Mouse (Mus musculus) midbrain, embryonic 14.5 days (tissue): Measurements from ENCODE around the gene Eif3b. TPM values are rescaled to one million over a fixed set of nuclear protein-coding genes. Genes with fewer than 3 reads are reported as not detected.

ENCODE experiments used
- ATAC-seq: fragments of 200-750 bp; cut with Nextera tagmentation; 2 replicates; pipeline ENCODE4 v1.8.0; 2017; ENCODE audit warnings: moderate number of reproducible peaks, moderate library complexity; ENCODE audit not compliant: low FRiP score, low TSS enrichment
- DNase-seq: peaks from one replicate; pipeline ENCODE4 v3.0.0-alpha.2; 2015
- H3K27ac ChIP-seq: fragments of 300-500 bp; sonication (generic); replicated peaks from 2 replicates; pipeline ENCODE4 v1.5.1; 2014; ENCODE audit warnings: mild to moderate bottlenecking, low read depth, low read length, moderate library complexity
- H3K27me3 ChIP-seq: fragments of 300-500 bp; sonication (generic); 2 replicates; pipeline ENCODE4 v1.6.1; 2014; ENCODE audit warnings: low read length, control low read depth, mixed read lengths; ENCODE audit not compliant: control insufficient read depth, insufficient read depth
- H3K36me3 ChIP-seq: fragments of 300-500 bp; sonication (generic); 2 replicates; pipeline ENCODE4 v1.6.1; 2014; ENCODE audit warnings: low read length, control low read depth; ENCODE audit not compliant: control insufficient read depth, insufficient read depth
- H3K4me1 ChIP-seq: fragments of 300-500 bp; sonication (generic); 2 replicates; pipeline ENCODE4 v1.6.1; 2014; ENCODE audit warnings: mild to moderate bottlenecking, antibody characterized with exemption, low read length, control low read depth; ENCODE audit not compliant: control insufficient read depth, insufficient read depth
- H3K4me2 ChIP-seq: fragments of 300-500 bp; sonication (generic); 2 replicates; pipeline ENCODE4 v1.6.1; 2014; ENCODE audit warnings: mild to moderate bottlenecking, low read length, moderate library complexity
- H3K4me3 ChIP-seq: fragments of 300-500 bp; sonication (generic); replicated peaks from 2 replicates; pipeline ENCODE4 v1.5.1; 2014; ENCODE audit warnings: low read depth, low read length
- H3K9ac ChIP-seq: fragments of 300-500 bp; sonication (generic); replicated peaks from 2 replicates; pipeline ENCODE4 v1.6.1; 2014; ENCODE audit warnings: mild to moderate bottlenecking, low read length, moderate library complexity
- H3K9me3 ChIP-seq: fragments of 300-500 bp; sonication (generic); 2 replicates; pipeline ENCODE4 v1.6.1; 2016; ENCODE audit warnings: low read length, control low read depth, mixed read lengths; ENCODE audit not compliant: control insufficient read depth
- WGBS: fragments of 180-500 bp; shearing (Covaris S2); extraction: QIAGEN DNeasy Blood & Tissue Kit; methylation state at CpG from one replicate; pipeline ENCODE4 v1.1.7; 2014; 5-methylcytosine and 5-hydroxymethylcytosine counted together
- polyA plus RNA-seq: library from polyadenylated mRNA; unstranded; fragments of >200 nt; fragmentation: Nextera tagmentation; extraction: Ambion mirVana; gene quantifications from 2 replicates; pipeline ENCODE4 v1.2.1, GENCODE M21; 2014

Eif3b gene
- 77.8 and 90.6 TPM in 2 replicates for polyA plus RNA-seq

DNA sequence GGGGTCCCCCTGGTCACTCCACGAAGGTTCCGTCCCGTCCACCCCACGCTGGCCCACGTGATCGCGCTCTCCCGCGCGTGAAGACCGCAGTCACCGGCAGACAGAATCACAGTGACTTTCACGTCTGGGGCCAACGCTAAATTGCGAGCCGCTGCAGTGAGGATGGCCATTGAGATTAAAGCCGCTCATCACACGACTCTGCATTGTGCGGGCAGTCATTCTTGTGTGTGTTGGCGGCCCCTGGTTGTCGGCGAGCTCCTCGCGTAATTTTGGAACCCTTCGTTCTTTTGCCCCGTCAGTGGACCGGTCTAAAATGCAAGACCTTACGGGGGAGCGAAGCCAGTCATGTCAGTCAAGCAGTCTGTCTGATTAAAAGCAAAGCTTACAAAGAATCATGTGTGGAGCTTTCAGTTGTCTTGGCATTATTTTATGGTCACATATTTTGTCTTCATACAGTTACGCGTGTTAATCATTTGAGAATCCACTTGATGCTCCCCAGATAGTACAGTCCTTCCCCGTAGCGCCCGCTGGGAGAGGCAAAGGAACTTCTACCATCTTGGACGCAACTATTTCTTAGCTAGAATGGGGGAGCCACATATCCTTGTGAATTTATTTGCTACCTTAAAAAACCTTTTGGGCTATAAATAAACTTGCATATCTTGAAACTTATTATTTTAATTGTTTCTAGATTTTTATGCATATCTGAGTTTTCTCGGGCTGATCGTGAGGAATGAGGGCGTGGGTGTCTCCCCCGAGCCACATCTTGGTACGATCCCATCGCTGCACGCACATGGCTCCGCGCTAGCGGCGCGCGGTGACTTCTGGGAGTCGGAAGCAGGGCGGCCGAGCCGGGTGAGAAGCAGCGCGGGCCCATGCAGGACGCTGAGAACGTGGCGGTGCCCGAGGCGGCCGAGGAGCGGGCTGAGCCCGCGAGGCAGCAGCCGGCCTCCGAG is at the start of gene Eif3b:
Gene Eif3b (plus strand): TSS at position 840 of the 953 bp plus-strand sequence.
- WGBS = under 1% methylated on average over 65 of the region's 65 CpGs
- H3K27me3 ChIP-seq = no peaks in the 10 kb centered on the region
- peak; percentile 91 for ATAC-seq
- H3K9me3 ChIP-seq = no peaks in the 10 kb centered on the region
- H3K27ac ChIP-seq = peak within 1 kb of the TSS; percentile 88
- H3K4me3 ChIP-seq = peak within 1 kb of the TSS; percentile 100
- H3K36me3 ChIP-seq = peaks cover 7% of the 10 kb centered on the region
- peak; percentile 96 for DNase-seq
- H3K4me1 ChIP-seq = peaks cover 19% of the 10 kb centered on the region
- peak within 1 kb of the TSS; percentile 92 for H3K9ac ChIP-seq
- peak within 1 kb of the TSS; percentile 91 for H3K4me2 ChIP-seq

DNA sequence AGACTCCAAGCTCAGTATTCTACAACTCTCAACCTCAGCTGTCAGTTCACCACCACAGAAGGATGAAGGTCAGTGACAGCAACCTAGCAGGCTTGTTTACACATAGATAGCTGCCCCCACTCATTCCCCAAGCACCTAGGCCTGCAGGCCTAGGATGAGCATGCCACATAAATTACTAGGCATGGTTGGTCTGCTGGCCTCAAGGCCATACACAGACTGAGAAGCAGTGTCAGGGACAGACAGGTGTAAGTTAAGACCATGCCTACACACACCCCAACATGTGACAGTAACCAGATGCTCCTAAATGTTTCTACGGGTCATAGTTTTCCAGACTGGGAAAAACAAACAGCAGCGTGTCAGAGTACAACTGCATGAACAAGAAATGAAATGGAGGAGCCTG is 49.7 kb upstream of the Eif3b start:
- DNase-seq (no peak), ATAC-seq (no peak)
- Histone ChIP-seq H3K4me1 (no peaks in the 10 kb centered on the region), H3K9me3 (no peaks in the 10 kb centered on the region), H3K9ac (no peak overlapping the region), H3K4me3 (no peak overlapping the region), H3K27ac (no peak overlapping the region), H3K4me2 (no peak overlapping the region), H3K27me3 (no peaks in the 10 kb centered on the region), H3K36me3 (no peaks in the 10 kb centered on the region)
- 94% methylated on average over 2 of the region's 2 CpGs for WGBS

DNA sequence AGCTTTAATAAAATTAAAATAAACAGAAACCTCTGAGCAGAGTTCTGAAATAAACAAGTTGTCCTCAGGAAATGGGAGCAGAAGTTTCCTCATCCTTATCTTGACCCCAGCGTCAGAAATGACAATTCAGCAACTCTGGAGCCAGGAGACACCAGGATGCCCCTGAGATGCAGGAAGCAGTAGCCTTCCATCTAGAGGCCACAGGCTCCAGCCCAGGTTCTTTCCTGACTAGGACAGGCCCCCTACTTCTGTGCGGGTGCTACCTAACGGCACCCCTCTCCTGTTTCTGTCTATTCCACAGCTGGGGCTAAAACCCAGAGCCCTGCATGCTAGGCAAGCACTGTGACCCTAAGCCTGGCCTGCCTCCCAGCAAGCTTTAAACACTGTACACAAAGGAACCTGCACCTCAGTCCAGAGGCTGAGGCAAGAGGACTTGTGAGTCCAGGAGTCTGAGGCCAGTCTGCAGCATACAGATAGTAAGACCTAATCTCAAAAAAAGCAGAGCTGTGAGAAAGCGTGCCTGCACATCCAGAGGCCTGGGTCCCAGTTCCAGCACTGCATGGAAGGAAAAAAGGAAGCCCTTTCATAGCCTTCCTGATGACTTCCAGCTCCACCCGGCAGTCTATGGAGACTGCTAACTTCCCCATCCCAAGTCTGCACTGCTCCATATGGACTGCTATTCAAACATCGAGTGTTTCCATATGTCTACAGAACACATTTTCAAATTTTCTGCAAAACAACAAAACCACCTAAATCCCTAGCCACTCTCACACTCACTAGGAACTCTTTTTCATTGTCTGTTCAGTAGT is 48.5 kb upstream of the Eif3b start:
- no peaks in the 10 kb centered on the region for H3K4me1 ChIP-seq
- DNase-seq = no peak
- no peaks in the 10 kb centered on the region for H3K36me3 ChIP-seq
- no peaks in the 10 kb centered on the region for H3K9me3 ChIP-seq
- H3K4me2 ChIP-seq = no peak overlapping the region
- no peak overlapping the region for H3K27ac ChIP-seq
- no peaks in the 10 kb centered on the region for H3K27me3 ChIP-seq
- no peak overlapping the region for H3K9ac ChIP-seq
- 90% methylated on average over 6 of the region's 6 CpGs for WGBS
- H3K4me3 ChIP-seq = no peak overlapping the region
- no peak for ATAC-seq

DNA sequence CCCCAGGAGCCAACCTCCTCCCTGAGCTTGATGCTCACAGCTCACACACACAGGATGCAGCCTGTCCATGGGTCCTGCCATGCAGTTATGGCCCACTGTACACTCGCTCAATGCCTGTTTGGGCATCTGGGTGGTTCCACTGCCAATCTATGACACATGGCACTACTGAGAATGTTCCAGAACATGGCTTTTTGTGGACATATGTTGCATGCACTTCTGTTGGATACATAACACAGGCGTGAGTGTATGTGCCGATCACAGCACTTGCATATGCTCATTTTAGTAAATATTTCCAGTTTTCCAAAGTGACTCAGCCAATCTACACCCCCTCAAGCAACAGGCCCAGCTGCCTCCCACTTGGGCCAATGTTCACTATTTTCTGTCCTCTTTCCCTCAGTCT is 47.5 kb upstream of the Eif3b start:
- Histone ChIP-seq H3K9me3 (no peaks in the 10 kb centered on the region), H3K4me3 (no peak overlapping the region), H3K27ac (no peak overlapping the region), H3K27me3 (no peaks in the 10 kb centered on the region), H3K36me3 (no peaks in the 10 kb centered on the region), H3K4me2 (no peak overlapping the region), H3K9ac (no peak overlapping the region), H3K4me1 (no peaks in the 10 kb centered on the region)
- 98% methylated on average over 3 of the region's 3 CpGs for WGBS
- ATAC-seq (no peak), DNase-seq (no peak)

DNA sequence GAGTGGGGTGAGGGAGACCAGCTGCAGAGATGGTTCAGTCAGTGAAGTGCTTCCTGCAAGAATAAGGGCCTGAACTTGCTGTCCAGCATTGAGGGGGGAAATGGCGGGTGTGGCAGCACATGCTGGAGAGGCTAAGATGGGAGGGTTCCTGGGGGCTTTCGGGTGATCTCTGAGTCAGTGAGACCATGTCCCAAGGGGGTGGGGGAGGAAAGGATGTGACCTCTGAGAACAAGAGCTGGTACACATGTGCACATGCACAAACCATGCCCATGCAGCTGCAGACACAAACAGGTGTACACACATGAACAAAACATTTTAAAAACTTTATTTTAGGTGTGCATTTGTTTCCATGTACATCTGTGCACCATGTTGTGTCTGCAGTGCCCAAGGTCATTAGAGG is 45.4 kb upstream of the Eif3b start:
- DNase-seq = no peak

DNA sequence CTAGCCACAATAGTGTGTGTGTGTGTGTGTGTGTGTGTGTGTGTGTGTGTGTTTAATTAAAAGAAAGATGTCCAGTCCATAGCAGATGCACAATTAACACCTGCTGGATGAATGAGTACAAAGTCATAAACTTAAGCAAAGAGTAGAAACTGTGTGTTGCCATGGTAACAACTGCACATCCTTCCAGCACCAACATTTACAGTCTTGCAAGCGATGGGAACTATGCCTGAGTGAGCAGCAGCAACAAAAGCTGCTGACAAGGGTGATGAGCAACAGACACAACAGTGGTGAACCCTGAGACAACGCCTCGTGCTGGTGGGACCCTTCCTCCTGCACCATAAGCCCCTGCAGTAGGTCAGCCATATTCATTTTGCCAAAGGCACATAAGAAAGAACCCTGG is 44.9 kb upstream of the Eif3b start:
- Histone ChIP-seq H3K4me2 (no peak overlapping the region), H3K9ac (no peak overlapping the region), H3K36me3 (no peaks in the 10 kb centered on the region), H3K9me3 (no peaks in the 10 kb centered on the region), H3K27me3 (no peaks in the 10 kb centered on the region), H3K4me1 (no peaks in the 10 kb centered on the region), H3K27ac (no peak overlapping the region), H3K4me3 (no peak overlapping the region)
- 62% methylated on average over 3 of the region's 3 CpGs for WGBS
- ATAC-seq = no peak
- peak; percentile 27 for DNase-seq

More for the DNA sequence above, 45.4 kb upstream of the Eif3b start:
- H3K4me1 ChIP-seq = no peaks in the 10 kb centered on the region
- H3K4me2 ChIP-seq = no peak overlapping the region
- no peak overlapping the region for H3K4me3 ChIP-seq
- no peaks in the 10 kb centered on the region for H3K36me3 ChIP-seq
- H3K27me3 ChIP-seq = no peaks in the 10 kb centered on the region
- 92% methylated on average over 2 of the region's 2 CpGs for whole genome bisulfite sequencing
- H3K9ac ChIP-seq = no peak overlapping the region
- no peaks in the 10 kb centered on the region for H3K9me3 ChIP-seq
- H3K27ac ChIP-seq = no peak overlapping the region
- no peak for ATAC-seq

DNA sequence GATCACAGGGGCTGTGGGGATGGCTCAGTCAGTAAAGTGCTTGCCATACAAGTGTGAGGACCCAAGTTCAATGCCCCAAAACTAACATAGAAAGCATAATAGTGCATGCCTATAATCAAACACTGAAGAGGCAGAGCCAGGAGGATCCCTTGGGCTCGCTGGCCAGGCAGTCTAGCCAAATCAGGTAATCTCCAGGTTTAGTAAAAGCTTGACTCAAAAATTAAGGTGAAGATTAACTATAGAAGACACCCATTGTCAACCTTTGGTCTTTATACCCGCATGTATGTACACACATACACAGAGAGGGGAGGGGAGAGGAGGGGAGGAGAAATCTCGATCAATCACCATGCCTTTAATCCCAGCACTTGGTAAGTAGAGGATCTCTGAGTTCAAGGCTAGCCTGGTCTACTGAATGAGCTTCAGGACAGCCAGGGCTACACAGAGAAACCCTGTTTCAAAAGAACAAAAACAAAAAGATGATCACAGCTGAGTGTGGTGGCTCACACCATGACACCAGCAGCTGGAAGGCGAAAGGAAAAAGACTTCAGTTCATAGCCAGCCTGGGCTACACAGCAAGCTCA is 43.8 kb upstream of the Eif3b start:
- Histone ChIP-seq H3K9ac (no peak overlapping the region), H3K36me3 (no peaks in the 10 kb centered on the region), H3K27me3 (no peaks in the 10 kb centered on the region), H3K27ac (no peak overlapping the region), H3K9me3 (no peaks in the 10 kb centered on the region), H3K4me3 (no peak overlapping the region), H3K4me1 (no peaks in the 10 kb centered on the region), H3K4me2 (no peak overlapping the region)
- DNase-seq = no peak
- WGBS = 87% methylated on average over 4 of the region's 4 CpGs
- no peak for ATAC-seq

DNA sequence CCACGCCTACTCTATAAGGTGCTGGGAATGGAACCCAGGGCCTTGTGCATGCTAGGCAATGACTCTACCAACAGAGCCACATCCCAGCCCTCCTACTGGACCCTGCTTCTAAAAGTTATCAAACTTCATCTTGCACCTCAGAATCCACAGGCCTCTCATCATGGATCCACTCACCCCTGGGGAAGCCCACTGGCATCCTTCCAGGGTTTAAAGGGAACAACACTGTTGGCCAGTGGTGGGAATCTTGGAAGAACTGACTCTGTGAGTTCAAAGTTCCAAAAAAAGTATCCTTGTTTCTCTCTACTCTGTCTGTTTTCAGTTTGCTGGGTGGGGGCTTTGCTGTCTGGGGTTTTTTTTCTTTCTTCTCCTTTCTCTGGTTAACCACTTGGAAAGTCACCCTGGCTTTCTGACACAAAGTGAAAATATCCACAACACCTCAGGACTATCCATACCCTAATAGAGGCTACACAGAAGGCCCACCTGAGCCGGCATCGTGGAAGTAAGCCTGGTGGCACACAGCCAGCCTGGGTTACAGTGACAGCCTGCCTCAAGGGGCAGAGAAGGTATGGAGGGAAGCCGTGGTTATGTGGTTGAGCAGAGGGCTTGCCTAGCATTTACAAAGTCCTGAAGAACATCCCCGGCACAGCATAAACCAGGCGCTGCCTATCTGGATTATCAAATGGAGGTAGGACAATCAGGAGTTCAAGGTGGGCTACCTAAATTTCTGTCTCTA is 40.8 kb upstream of the Eif3b start:
- Histone ChIP-seq H3K4me2 (no peak overlapping the region), H3K9me3 (no peaks in the 10 kb centered on the region), H3K4me1 (no peaks in the 10 kb centered on the region), H3K4me3 (no peak overlapping the region), H3K27me3 (no peaks in the 10 kb centered on the region), H3K27ac (no peak overlapping the region), H3K36me3 (no peaks in the 10 kb centered on the region), H3K9ac (no peak overlapping the region)
- no peak for ATAC-seq
- WGBS = 90% methylated on average over 6 of the region's 6 CpGs
- DNase-seq = no peak
